Mouse (Mus musculus) MEL (cell line): Measurements from ENCODE around the gene Fam19a2. TPM values are rescaled to one million over a fixed set of nuclear protein-coding genes. Genes with fewer than 3 reads are reported as not detected.

Experiments
- DNase-seq: peaks from one replicate; pipeline ENCODE4 v3.0.0; 2011; ENCODE audit warnings: low read depth, low spot score
- H3K27ac ChIP-seq: 2 replicates; pipeline ENCODE4 v1.5.1; 2012; ENCODE audit warnings: low read depth, mild to moderate bottlenecking, control low read depth, low read length, moderate library complexity; ENCODE audit not compliant: control insufficient read depth
- H3K27me3 ChIP-seq, 2 experiments: fragments of 150-350 bp in 1 of 2; sonication (generic) in 1 of 2; 2 replicates each; pipeline ENCODE4 v1.6.1; 2012; ENCODE audit warnings: low read length in 2 of 2, mild to moderate bottlenecking in 2 of 2, improper control_type of control experiment in 1 of 2, moderate library complexity in 1 of 2; ENCODE audit not compliant: insufficient read depth in 2 of 2, control insufficient read depth in 1 of 2
- H3K36me3 ChIP-seq, 2 experiments: 2 replicates each; pipeline ENCODE4 v1.6.1; 2012 to 2014; ENCODE audit warnings: low read length in 2 of 2, improper control_type of control experiment in 1 of 2, inconsistent platforms in 1 of 2, mild to moderate bottlenecking in 1 of 2; ENCODE audit not compliant: insufficient read depth in 2 of 2, control insufficient read depth in 1 of 2
- H3K4me1 ChIP-seq, 2 experiments: fragments of 150-350 bp in 1 of 2; sonication (generic) in 1 of 2; 2 replicates each; pipeline ENCODE4 v1.6.1; 2012; ENCODE audit warnings: low read length in 2 of 2, improper control_type of control experiment in 1 of 2, mild to moderate bottlenecking in 1 of 2; ENCODE audit not compliant: insufficient read depth in 2 of 2, control insufficient read depth in 1 of 2
- H3K4me3 ChIP-seq, 2 experiments: fragments of 150-350 bp in 1 of 2; sonication (generic) in 1 of 2; 2 replicates each; pipeline ENCODE4 v1.5.1; 2012; ENCODE audit warnings: low read depth in 2 of 2, low read length in 2 of 2, mild to moderate bottlenecking in 2 of 2, moderate library complexity in 2 of 2, control low read depth in 1 of 2, improper control_type of control experiment in 1 of 2; ENCODE audit not compliant: control insufficient read depth in 1 of 2, insufficient read depth in 1 of 2
- H3K79me2 ChIP-seq: 2 replicates; pipeline ENCODE4 v1.6.1; 2012; ENCODE audit warnings: mild to moderate bottlenecking, low read length, moderate library complexity; ENCODE audit not compliant: control insufficient read depth, poor library complexity, insufficient read depth
- H3K9ac ChIP-seq: 2 replicates; pipeline ENCODE4 v1.6.1; 2012; ENCODE audit warnings: low read depth, mild to moderate bottlenecking, control low read depth, low read length, moderate library complexity; ENCODE audit not compliant: control insufficient read depth, poor library complexity, severe bottlenecking
- H3K9me3 ChIP-seq: fragments of 150-350 bp; sonication (generic); replicated peaks from 2 replicates; pipeline ENCODE4 v1.6.1; 2012; ENCODE audit warnings: mild to moderate bottlenecking, low read length, improper control_type of control experiment, moderate library complexity; ENCODE audit not compliant: insufficient read depth
- CHD1 ChIP-seq: IDR thresholded peaks from 2 replicates; pipeline ENCODE4 v1.6.1; 2012; ENCODE audit warnings: low read depth, mild to moderate bottlenecking, inconsistent platforms, low read length, improper control_type of control experiment
- CTCF ChIP-seq, 3 experiments: IDR thresholded peaks in 2 of 3; conservative IDR thresholded peaks in 1 of 3; 2 replicates each; pipeline ENCODE4 v1.5.1; 2011 to 2012; ENCODE audit warnings: low read length in 3 of 3, low read depth in 2 of 3, mild to moderate bottlenecking in 2 of 3, improper control_type of control experiment in 1 of 3, inconsistent platforms in 1 of 3, mixed read lengths in 1 of 3, moderate library complexity in 1 of 3; ENCODE audit not compliant: control insufficient read depth in 1 of 3, insufficient read depth in 1 of 3, poor library complexity in 1 of 3, severe bottlenecking in 1 of 3
- E2F4 ChIP-seq: IDR thresholded peaks from 2 replicates; pipeline ENCODE4 v1.6.1; 2011; ENCODE audit warnings: low read depth, low read length, improper control_type of control experiment, borderline replicate concordance
- ELF1 ChIP-seq: IDR thresholded peaks from 2 replicates; pipeline ENCODE4 v1.6.1; 2014; ENCODE audit warnings: low read depth, mild to moderate bottlenecking, inconsistent platforms, low read length, improper control_type of control experiment, moderate library complexity
- EP300 ChIP-seq, 2 experiments: IDR thresholded peaks; 2 replicates each; pipeline ENCODE4 v1.6.1; 2011; ENCODE audit warnings: improper control_type of control experiment in 2 of 2, low read length in 2 of 2, low read depth in 1 of 2, mild to moderate bottlenecking in 1 of 2
- ETS1 ChIP-seq: IDR thresholded peaks from 2 replicates; pipeline ENCODE4 v1.6.1; 2012; ENCODE audit warnings: low read depth, mild to moderate bottlenecking, inconsistent platforms, low read length, improper control_type of control experiment, moderate library complexity
- MEF2A ChIP-seq: IDR thresholded peaks from 2 replicates; pipeline ENCODE4 v1.6.1; 2014; ENCODE audit warnings: low read depth, mild to moderate bottlenecking, inconsistent platforms, low read length, improper control_type of control experiment; ENCODE audit not compliant: poor library complexity, insufficient replicate concordance, severe bottlenecking; ENCODE audit errors: extremely low read depth
- RAD21 ChIP-seq: IDR thresholded peaks from 2 replicates; pipeline ENCODE4 v1.6.1; 2011; ENCODE audit warnings: mild to moderate bottlenecking, low read depth, low read length, improper control_type of control experiment
- SMC3 ChIP-seq: IDR thresholded peaks from 2 replicates; pipeline ENCODE4 v1.6.1; 2011; ENCODE audit warnings: low read depth, low read length, improper control_type of control experiment
- TAL1 ChIP-seq: IDR thresholded peaks from 2 replicates; pipeline ENCODE4 v1.6.1; 2012; ENCODE audit warnings: mild to moderate bottlenecking, inconsistent platforms, low read length, moderate library complexity, mixed read lengths
- TBP ChIP-seq: IDR thresholded peaks from 2 replicates; pipeline ENCODE4 v1.8.0; 2011; ENCODE audit warnings: low read depth, low read length, improper control_type of control experiment
- TCF12 ChIP-seq: IDR thresholded peaks from 2 replicates; pipeline ENCODE4 v1.6.1; 2014; ENCODE audit warnings: low read depth, mild to moderate bottlenecking, inconsistent platforms, low read length, improper control_type of control experiment, moderate library complexity
- ZC3H11A ChIP-seq: IDR thresholded peaks from 2 replicates; pipeline ENCODE4 v1.6.1; 2012; ENCODE audit warnings: low read depth, mild to moderate bottlenecking, inconsistent platforms, low read length, improper control_type of control experiment
- ZKSCAN1 ChIP-seq: IDR thresholded peaks from 2 replicates; pipeline ENCODE4 v1.6.1; 2012; ENCODE audit warnings: low read depth, mild to moderate bottlenecking, inconsistent platforms, low read length, improper control_type of control experiment, moderate library complexity
- ZNF384 ChIP-seq: IDR thresholded peaks from 2 replicates; pipeline ENCODE4 v1.6.1; 2012; ENCODE audit warnings: low read depth, mild to moderate bottlenecking, inconsistent platforms, low read length, improper control_type of control experiment
- polyA plus RNA-seq, 2 experiments: library from polyadenylated mRNA; stranded (reverse) in 1 of 2; unstranded in 1 of 2; fragments of >175 nt in 1 of 2; fragments of >200 nt in 1 of 2; gene quantifications; 2 replicates each; pipeline versions ENCODE4 v1.2.1 to v1.2.4; 2012; ENCODE audit warnings: low replicate concordance in 2 of 2, low read depth in 1 of 2; ENCODE audit not compliant: insufficient read length in 2 of 2, insufficient read depth in 1 of 2, missing spikeins in 1 of 2
- total RNA-seq: library from RNA; depleted of rRNA; stranded (reverse); fragments of 300-350 nt; gene quantifications from 2 replicates; pipeline ENCODE4 v1.2.3, GENCODE M21; 2012; rRNA removed

Fam19a2 gene
- total RNA-seq (not detected in 2 replicates), polyA plus RNA-seq (not detected)

GRCm38 (mm10) chr10:123263876-123264309 lies at the start of gene Fam19a2:
Fam19a2 (plus strand) TSS chr10:123263996.
- Histone ChIP-seq H3K79me2 (no peaks in the 10 kb centered on the region), H3K36me3 (no peaks in the 10 kb centered on the region), H3K9me3 (no peaks in the 10 kb centered on the region), H3K9ac (no peak within 1 kb of the TSS), H3K4me1 (no peaks in the 10 kb centered on the region), H3K4me3 (no peak within 1 kb of the TSS), H3K27ac (no peak within 1 kb of the TSS), H3K27me3 (no peaks in the 10 kb centered on the region; a peak in 2 of 4 replicates)
- TF ChIP-seq CTCF (IDR thresholded peaks at IDR 0.05 in 2 of 3, conservative IDR thresholded peaks at IDR 0.05 in 1 of 3; ENCODE audit: control insufficient read depth in 1 of 3, insufficient read depth in 1 of 3, low read depth in 2 of 3, low read length in 3 of 3, poor library complexity in 1 of 3, severe bottlenecking in 1 of 3), result peak; percentile 56 to 84 (median 65)
- TF ChIP-seq EP300 (IDR thresholded peaks at IDR 0.05; ENCODE audit: low read depth in 1 of 2, low read length in 2 of 2), result no peak
- TF ChIP-seq SMC3, result peak; percentile 82
- TF ChIP-seq MEF2A, result no peak
- TF ChIP-seq E2F4, result no peak
- no peak for TF ChIP-seq TBP
- TF ChIP-seq ELF1, result no peak
- TF ChIP-seq ETS1, result no peak
- peak; percentile 98 for TF ChIP-seq RAD21
- peak; percentile 41; the same call in 1 of the 2 replicates for TF ChIP-seq ZKSCAN1
- TF ChIP-seq ZC3H11A, result peak; percentile 87
- TF ChIP-seq ZNF384, result peak; percentile 100
- DNase-seq, result peak; percentile 74

DNA sequence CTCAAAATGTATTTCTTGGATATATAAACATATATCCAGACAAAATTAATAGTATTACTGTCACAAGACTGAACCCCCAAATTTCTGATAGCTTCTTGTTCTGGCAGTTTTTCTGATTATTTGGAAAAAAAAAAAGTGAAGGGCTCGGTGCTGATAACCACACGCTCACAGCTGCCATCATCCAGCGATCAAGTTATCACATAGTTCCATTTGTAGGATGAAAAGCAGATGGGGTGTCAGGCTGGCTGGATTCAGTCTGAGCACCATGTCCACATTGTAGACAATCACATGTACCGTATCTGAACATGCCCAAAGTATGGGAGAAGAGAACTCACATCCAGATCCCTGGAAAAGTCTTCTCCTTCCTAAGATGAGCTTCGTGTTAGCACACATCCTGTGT lies 41.0 kb upstream of the Fam19a2 start:
- Histone ChIP-seq H3K4me1 (no peaks in the 10 kb centered on the region), H3K9ac (no peak overlapping the region), H3K4me3 (no peak overlapping the region), H3K27ac (no peak overlapping the region), H3K27me3 (no peaks in the 10 kb centered on the region; a peak in 3 of 4 replicates), H3K79me2 (no peaks in the 10 kb centered on the region), H3K9me3 (no peaks in the 10 kb centered on the region), H3K36me3 (no peaks in the 10 kb centered on the region)
- no peak for DNase-seq
- TF ChIP-seq TBP, result no peak
- 0 out of 2 replicates have a peak, but pooled peaks have one; percentile 25 for TF ChIP-seq ZNF384
- TF ChIP-seq TAL1, result no peak
- TF ChIP-seq CHD1, result no peak
- no peak for TF ChIP-seq E2F4
- TF ChIP-seq TCF12, result 0 out of 2 replicates have a peak, but pooled peaks have one; percentile 9
